Mouse (Mus musculus): ENCODE measurements around the gene Ctnnal1. TPM values are rescaled to one million over a fixed set of nuclear protein-coding genes. Genes with fewer than 3 reads are reported as not detected.
"Not testable (repeated sequence)": the region's sequence is repeated elsewhere in the genome, so short reads cannot be mapped to it uniquely, and the experiment has no call there.

The Ctnnal1 gene
- polyA plus RNA-seq (2012; rRNA removed) = 13.2 and 13.4 TPM in 2 replicates

DNA sequence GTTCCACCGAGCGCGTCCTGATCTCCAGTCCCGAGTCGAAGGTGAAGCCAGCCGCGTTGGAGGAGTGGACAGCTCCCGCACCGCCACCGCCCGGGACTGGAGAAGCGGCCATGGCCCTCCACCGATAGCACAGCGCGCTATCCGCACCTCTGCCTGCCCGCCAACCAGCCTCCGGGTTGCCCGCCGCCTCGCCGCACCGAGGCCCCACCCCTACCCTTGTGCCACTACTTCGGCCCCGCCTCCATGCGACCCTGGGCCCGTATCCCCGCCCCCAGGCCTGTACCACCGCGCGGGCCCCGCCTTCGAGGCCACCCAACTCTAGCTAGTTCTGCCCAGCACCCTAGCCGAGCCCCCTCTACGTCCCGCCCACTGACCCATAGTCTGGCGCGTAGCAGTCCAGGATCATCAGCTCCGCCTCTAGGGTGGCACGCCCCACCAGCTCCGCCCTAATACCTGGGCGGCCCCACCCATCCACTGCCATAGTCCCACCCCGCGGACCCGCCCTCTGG lies at the start of gene Ctnnal1:
Ctnnal1 (minus strand) TSS at position 186 of the 509 bp plus-strand sequence.
- DNase-seq (ENCODE audit: low read depth) = no peak

DNA sequence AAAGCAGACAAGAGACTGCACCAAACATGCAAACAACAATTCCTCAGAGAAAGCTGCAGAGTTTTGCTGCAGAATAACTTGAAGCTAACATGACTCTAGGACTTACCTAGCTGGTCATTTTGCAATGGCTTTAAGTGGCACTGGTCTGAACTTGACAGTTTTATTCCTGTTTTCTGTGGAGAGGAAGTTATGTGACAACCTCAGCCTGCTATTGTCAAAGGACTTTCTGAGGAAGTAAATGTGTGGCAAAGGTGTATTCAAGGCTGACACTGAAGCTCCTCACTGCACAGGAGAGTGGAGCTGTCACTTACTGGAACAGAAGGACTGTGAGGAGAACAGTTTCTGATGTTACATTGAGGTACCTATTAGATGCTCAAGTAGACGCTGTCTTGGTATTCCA lies 49.8 kb upstream of the Ctnnal1 start:
- no peak for DNase-seq (ENCODE audit: low read depth)

GRCm38 (mm10) chr4:56914338-56914737 lies 49.4 kb upstream of the Ctnnal1 start:
- DNase-seq (ENCODE audit: low read depth) = no peak

DNA sequence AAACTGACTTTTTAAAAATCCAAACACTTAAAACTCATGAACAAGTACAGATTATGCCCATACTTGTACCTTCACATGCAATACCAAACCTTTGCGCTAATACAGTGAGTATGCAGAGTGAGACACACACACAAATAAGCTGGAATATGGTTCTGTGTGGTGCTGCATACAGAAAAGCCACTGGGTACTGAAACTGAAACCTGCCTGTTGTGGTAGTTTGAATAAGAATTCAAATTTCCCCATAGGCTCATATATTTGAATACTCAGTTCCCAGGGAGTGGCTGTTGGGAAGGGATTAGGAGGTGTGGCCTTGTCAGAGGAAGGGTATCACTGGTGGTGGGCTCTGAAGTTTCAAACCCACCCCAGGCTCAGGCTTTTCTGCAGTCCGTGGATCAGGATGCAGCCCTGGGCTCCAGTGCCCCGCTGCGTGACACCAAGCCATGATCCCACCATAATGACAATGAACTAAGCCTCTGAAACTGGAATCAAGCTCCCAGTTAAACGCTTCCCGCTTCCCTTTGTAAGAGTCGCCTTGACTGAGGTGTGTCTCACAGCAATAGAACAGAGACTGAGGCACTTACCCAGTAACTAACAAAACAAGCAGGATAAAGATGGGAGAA lies 47.5 kb upstream of the Ctnnal1 start:
- DNase-seq (ENCODE audit: low read depth) = no peak

- DNase-seq (ENCODE audit: low read depth) = no peak
Observed at GRCm38 (mm10) chr4:56909568-56909967, 44.6 kb upstream of the Ctnnal1 start.

DNA sequence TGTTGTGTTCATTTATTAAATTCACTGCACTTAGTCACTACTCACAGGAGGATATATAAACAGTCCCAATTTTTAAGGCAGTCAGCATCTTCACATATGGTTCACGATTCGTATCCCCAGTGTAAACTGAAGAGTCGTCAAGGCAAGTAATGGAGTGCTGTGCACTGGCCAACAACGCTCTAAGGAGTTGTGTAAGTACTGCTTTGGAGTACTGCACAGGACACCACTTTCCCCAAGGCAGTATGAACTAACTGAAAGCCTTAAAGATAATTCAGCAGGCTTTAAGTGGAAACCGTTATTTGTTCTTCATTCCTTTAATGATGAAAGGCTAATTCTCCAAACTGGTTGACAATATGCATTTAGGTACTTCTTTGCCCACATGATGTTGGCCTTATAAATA lies 42.7 kb upstream of the Ctnnal1 start:
- DNase-seq (ENCODE audit: low read depth) = peak; percentile 54

DNA sequence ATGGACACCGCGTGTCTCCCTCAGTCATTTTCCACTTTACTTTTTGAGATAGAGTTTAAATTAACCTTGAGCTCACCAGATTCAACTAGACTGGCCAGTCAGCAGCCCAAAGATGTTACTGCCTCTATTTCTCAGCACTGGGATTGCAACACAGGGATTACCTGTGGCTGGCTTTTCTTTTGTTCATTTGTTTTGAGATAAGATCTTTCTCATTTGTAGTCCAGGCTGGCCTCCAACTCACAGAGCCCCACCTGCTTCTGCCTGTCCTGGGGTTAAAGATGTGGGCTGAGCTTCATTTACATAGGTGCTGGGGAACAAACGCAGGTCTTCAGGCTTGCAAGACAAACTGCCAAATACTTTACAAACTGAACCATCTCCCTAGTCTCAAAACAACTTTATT lies 41.9 kb upstream of the Ctnnal1 start:
- DNase-seq (ENCODE audit: low read depth) = peak; percentile 93

- DNase-seq (ENCODE audit: low read depth) = no peak
Observed at GRCm38 (mm10) chr4:56905507-56905906, 40.5 kb upstream of the Ctnnal1 start.

- DNase-seq (ENCODE audit: low read depth) = no peak
Observed at GRCm38 (mm10) chr4:56901671-56902070, 36.7 kb upstream of the Ctnnal1 start.

DNA sequence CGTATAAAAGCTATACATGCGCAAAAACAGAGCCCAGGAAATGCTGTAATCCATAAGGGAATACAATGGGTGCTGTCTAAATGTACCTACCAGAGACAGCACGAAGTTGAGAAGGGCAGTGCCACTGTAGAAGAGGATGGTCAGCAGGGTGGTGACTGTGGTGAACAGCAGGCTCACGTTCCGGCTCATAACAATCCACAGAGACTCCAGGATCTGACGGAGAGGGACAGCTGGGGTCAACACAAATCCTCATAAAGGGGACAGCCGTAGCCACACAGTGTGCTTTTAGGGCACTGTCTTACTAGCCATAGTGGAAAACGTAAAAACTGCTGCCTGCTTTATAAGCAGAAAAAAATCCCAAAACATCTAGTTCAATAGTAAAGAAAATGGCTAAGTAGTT lies 34.2 kb upstream of the Ctnnal1 start:
- no peak for DNase-seq (ENCODE audit: low read depth)

GRCm38 (mm10) chr4:56897511-56897910 lies 32.5 kb upstream of the Ctnnal1 start:
- no peak for DNase-seq (ENCODE audit: low read depth)

- no peak for DNase-seq (ENCODE audit: low read depth)
Observed at GRCm38 (mm10) chr4:56894196-56894595, 29.2 kb upstream of the Ctnnal1 start.

GRCm38 (mm10) chr4:56892501-56893115 lies 27.6 kb upstream of the Ctnnal1 start:
- DNase-seq (ENCODE audit: low read depth) = no peak

DNA sequence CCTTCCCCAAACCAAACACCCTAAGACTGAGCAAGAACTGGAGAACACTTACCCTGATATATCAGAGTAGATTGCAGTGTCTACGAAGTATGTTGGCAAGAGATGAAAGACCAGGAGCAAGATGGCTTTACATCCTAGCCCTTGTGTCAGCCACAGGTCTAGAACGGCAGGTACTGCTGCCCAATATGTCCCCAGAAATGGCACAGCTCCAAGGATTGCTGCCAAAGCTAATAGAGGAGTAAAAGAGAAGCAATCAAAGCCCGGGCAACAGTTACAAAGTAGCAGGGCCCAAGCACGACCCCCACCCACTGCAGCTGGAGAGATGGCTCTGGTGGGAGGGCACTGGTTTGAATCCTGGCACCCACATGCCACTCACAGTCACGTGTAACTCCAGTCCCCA lies 23.5 kb upstream of the Ctnnal1 start:
- DNase-seq (ENCODE audit: low read depth) = peak; percentile 64

DNA sequence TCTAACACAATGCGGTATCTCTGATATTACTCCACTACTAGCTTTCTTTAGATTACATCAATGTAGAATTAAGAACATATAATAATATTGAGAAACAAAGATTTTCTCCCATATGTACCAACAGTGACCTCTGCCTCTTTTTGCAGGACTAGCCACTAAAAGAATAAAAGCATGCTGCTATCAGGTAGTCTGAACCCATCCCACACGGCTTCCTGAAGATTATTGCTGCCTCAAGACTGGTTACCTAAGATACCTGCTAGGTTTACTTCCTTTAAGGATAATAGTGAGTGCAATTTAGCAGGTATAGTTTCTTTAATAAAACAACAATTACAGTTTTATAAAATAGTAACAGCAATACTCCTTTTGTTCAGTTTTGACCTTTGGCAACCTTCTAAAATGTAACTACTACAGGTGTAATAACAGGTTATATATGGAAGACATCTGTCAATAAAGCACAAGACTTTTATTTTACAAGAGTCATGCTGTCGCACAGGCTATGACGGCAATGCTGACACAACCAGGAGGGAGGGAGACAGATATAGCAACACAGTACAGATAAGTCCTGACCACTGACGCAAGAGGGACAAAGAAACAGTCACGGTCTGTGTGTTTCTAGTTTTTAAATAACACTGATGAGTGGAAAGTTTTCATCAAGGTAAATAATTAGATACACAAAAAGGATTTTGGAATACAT lies 21.4 kb upstream of the Ctnnal1 start:
- no peak for DNase-seq (ENCODE audit: low read depth)

DNA sequence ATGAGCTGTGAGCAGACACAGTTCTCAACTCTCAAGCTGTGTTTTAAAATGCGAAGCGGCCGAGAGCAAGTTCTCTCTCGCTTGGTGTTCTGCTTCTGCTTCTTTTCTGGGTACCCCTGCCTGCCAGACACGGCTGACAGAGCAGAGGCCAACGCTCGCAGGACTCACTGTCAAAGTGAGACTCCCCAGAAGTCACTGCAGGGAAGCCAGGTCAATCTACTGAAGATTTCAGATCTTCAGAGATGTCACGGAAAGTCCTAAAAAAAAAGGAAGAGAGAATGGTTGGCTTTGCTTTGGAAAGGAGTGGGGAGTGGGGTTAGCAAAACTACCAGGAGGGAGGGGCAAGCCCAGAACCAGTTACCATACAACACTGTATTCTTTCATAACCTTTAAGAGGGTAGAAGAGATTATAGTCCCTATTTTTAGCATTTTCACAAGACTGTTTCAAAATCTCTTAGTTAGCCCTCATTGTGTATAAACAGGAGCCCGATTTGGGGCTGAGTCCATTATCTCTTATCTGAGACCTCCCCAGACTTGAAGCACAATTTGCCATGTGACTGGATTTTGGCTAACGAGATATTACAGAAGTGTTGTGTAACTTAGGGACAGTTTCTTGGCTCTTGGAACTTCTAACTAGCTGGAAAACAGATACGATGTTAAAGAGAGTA lies 15.2 kb upstream of the Ctnnal1 start:
- no peak for DNase-seq (ENCODE audit: low read depth)

DNA sequence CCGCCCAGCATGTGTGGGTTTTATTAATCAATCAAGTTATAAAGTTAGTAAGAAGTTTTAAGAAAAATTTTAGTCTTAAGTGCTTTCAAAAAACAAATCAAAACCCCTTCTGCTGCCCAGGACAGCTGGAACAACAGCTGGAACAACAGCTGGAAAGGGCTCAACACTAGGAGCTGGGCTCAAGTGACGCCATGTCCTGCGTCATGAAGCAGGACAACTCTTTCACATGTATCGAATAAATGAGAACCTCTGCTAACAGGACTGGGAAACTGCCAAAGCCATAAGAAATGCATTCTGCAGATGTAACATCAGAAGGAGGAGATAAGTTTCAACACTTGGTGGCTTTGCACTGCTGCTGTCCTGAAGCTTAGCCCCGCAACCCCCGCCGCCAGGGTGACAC lies 14.0 kb upstream of the Ctnnal1 start:
- no peak for DNase-seq (ENCODE audit: low read depth)

GRCm38 (mm10) chr4:56870541-56870940 lies 5.6 kb upstream of the Ctnnal1 start:
- DNase-seq (ENCODE audit: low read depth) = not testable (repeated sequence)

DNA sequence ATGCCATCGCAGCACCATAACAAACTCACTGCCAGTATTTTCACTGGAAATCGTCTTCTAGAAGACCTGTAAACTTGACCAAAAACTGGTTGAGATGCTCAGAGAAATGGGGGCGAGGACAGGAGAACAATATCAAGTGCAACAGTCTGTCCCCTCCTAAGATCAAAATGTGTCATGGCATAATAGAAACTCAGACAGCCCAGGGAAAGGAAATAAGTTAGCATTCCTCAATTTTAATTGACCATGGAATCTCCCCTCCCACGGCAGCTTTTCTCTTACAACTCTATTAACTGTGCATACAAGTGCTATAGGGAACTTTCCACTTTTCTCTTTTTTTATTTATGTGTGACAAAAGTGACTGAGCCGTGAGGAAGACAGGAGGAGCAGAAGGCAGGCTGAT lies 2.8 kb upstream of the Ctnnal1 start:
- no peak for DNase-seq (ENCODE audit: low read depth)

GRCm38 (mm10) chr4:56865971-56866370 lies 983 bp upstream of the Ctnnal1 start:
- no peak for DNase-seq (ENCODE audit: low read depth)

DNA sequence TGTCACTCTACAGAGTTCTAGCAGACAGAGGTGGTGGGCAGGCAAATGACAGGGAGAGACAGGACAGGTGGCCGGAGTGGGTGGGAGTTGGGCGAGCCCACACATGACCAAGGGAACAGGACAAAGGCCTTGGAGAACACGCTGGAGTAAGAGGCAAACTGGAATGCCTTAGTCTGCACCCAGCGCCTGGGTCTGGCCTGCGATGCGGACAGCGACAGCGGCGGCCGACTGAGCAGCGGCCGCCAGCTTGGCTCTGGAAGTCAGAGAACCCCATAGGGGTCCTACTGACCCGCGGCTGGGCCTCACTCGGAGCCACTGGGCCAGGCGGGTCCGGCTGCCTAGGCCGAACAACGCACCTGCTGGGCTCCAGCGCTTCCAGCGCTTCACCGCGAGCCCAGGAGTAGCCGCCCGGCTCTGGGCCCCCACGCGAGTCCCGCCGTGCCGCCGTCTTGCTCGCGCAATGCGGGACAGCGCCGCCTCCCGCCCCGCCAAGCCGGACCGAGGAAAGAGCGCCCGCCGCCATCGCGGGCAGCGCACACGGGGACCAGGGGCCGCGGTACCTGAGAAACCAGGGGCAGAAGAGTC lies 479 bp downstream of the Ctnnal1 start:
- DNase-seq (ENCODE audit: low read depth) = no peak

- no peak for DNase-seq (ENCODE audit: low read depth)
Observed at GRCm38 (mm10) chr4:56864016-56864415, 972 bp downstream of the Ctnnal1 start.
